Mouse (Mus musculus): ENCODE measurements at regions not wholly inside any gene's neighbourhood (a gene's known extent, or its start where the extent isn't known, plus 50 kb on each side); places are given as distances from the start of the nearest gene placed in this dataset.

GRCm38 (mm10) chr15:43940424-43940823 is 3806.3 kb downstream of the 9330182O14Rik start:
- no peak for TF ChIP-seq CTCF (IDR thresholded peaks at IDR 0.05 in 2 of 3, conservative IDR thresholded peaks at IDR 0.05 in 1 of 3; ENCODE audit: control insufficient read depth in 1 of 3, insufficient read depth in 1 of 3, low read depth in 2 of 3, low read length in 3 of 3, poor library complexity in 1 of 3, severe bottlenecking in 1 of 3)
- no peak for TF ChIP-seq POLR2A (IDR thresholded peaks at IDR 0.05; ENCODE audit: control insufficient read depth in 1 of 2, insufficient read depth in 1 of 2, low read depth in 1 of 2, low read length in 2 of 2, poor library complexity in 1 of 2)
- no peak for TF ChIP-seq USF1 (IDR thresholded peaks at IDR 0.05; ENCODE audit: low read depth, low read length)
- no peak for TF ChIP-seq HCFC1 (IDR thresholded peaks at IDR 0.05; ENCODE audit: low read depth, low read length)
- no peak for TF ChIP-seq MEF2A (IDR thresholded peaks at IDR 0.05; ENCODE audit: extremely low read depth, insufficient replicate concordance, low read depth, low read length, poor library complexity, severe bottlenecking)
- TF ChIP-seq ZMIZ1 (IDR thresholded peaks at IDR 0.05; ENCODE audit: low read depth, low read length): no peak
- no peak for TF ChIP-seq SMC3 (IDR thresholded peaks at IDR 0.05; ENCODE audit: low read depth, low read length)
- no peak for TF ChIP-seq UBTF (IDR thresholded peaks at IDR 0.05; ENCODE audit: borderline replicate concordance, insufficient read depth, low read depth, low read length)
- no peak for TF ChIP-seq TBP (IDR thresholded peaks at IDR 0.05; ENCODE audit: low read depth, low read length)
- TF ChIP-seq CHD1 (IDR thresholded peaks at IDR 0.05; ENCODE audit: low read depth, low read length): no peak
- TF ChIP-seq ZNF384 (IDR thresholded peaks at IDR 0.05; ENCODE audit: low read depth, low read length): no peak
- TF ChIP-seq E2F4 (IDR thresholded peaks at IDR 0.05; ENCODE audit: borderline replicate concordance, low read depth, low read length): no peak
- TF ChIP-seq TAL1 (IDR thresholded peaks at IDR 0.05; ENCODE audit: low read length): no peak

Measured in MEL (cell line).